Mouse (Mus musculus) testis, adult 2 months (tissue): Measurements from ENCODE around the gene Fam98c.

Experiments
- CTCF ChIP-seq: fragments of 200-500 bp; IDR thresholded peaks from 2 replicates; pipeline ENCODE4 v1.5.1; 2012; ENCODE audit warnings: low read depth, mild to moderate bottlenecking, inconsistent platforms, low read length, moderate library complexity; ENCODE audit not compliant: control insufficient read depth, insufficient read depth, insufficient replicate concordance
- POLR2A ChIP-seq: fragments of 200-500 bp; IDR thresholded peaks from 2 replicates; pipeline ENCODE4 v1.6.1; 2012; ENCODE audit warnings: low read depth, mild to moderate bottlenecking, inconsistent platforms, low read length, moderate library complexity; ENCODE audit not compliant: control insufficient read depth

GRCm38 (mm10) chr7:29202577-29202976 lies 46.5 kb upstream of the Fam98c start:
- no peak for TF ChIP-seq CTCF
- TF ChIP-seq POLR2A, result no peak
